Mouse (Mus musculus) urinary bladder, postnatal 0 days (tissue): Measurements from ENCODE around the gene Rad51ap2. TPM values are rescaled to one million over a fixed set of nuclear protein-coding genes. Genes with fewer than 3 reads are reported as not detected.

Experiments
- polyA plus RNA-seq: library from polyadenylated mRNA; unstranded; fragments of >200 nt; fragmentation: Nextera tagmentation; extraction: Ambion mirVana; gene quantifications from 2 replicates; pipeline ENCODE4 v1.2.1, GENCODE M21; 2015

Gene Rad51ap2
- polyA plus RNA-seq: 0.06 TPM in 1 of 2 replicates, not detected in the other

DNA sequence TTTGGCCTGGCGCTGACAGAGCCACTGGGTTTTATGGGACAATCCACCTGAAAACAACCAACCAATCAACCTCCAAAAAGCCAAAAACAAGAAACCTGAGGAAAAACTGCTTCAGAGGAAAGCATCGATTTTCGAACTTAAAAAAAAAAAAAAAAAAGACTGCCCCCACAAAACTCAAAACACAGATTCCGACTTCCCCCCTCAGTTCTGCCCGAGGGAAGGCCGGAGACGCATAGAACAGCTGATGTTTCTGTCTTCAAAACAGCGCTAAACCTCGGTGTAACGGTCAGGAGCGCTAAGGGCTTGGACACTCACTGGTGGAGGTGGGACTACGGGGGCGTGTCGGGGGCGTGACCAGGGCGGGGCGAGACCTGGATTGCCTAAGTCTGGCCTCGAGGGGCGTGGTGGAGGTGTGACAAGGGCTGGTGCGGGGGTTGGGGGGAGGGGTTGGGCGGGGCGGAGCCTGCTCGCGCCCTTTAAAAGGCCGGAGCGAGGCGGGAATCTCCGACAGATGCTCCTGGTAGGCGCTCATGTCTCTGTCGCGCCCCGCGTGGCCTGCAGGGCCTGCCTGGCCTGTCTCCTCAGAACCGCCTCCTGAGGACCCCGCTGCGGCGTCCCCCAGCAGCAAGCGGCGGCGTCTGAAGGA is at the start of gene Rad51ap2:
Gene Rad51ap2, plus strand, starts transcription at position 531 of the 646 bp plus-strand sequence.

GRCm38 (mm10) chr12:11436497-11437265 is 19.2 kb upstream of the Rad51ap2 start, which contains the start of gene Vsnl1:
TSS of gene Vsnl1 (minus strand) at chr12:11436613.

Other genes starting within 250 kb of the Rad51ap2 start
- not detected in 2 replicates for gene Msgn1, start 247.1 kb upstream of the Rad51ap2 start, polyA plus RNA-seq
- 1.2 and 2.1 TPM in 2 replicates for gene Gen1, start 190.3 kb upstream of the Rad51ap2 start, polyA plus RNA-seq
- 94.1 and 123 TPM in 2 replicates for gene Smc6, start 190.2 kb upstream of the Rad51ap2 start, polyA plus RNA-seq
- gene Vsnl1, start 19.5 kb upstream of the Rad51ap2 start, polyA plus RNA-seq: 0.15 and 0.19 TPM in 2 replicates